Mouse (Mus musculus): ENCODE data around the gene Zscan10.
"Not testable (repeated sequence)": the region's sequence is repeated elsewhere in the genome, so short reads cannot be mapped to it uniquely, and the experiment has no call there.

Zscan10 gene

GRCm38 (mm10) chr17:23592208-23592925 is 8.3 kb upstream of the Zscan10 start:
- DNase-seq: peak; percentile 97

- DNase-seq: no peak
These were observed 7.7 kb upstream of the Zscan10 start for GRCm38 (mm10) chr17:23592926-23593300.

GRCm38 (mm10) chr17:23595139-23595538 is 5.5 kb upstream of the Zscan10 start:
- DNase-seq: not testable (repeated sequence)

- peak; percentile 93 for DNase-seq
These were observed 1.8 kb upstream of the Zscan10 start, which contains the start of gene Zfp13 for GRCm38 (mm10) chr17:23598582-23599552. Gene Zfp13, minus strand, starts transcription at chr17:23599487.

GRCm38 (mm10) chr17:23599605-23600063 is 1.0 kb upstream of the Zscan10 start:
- DNase-seq: no peak

GRCm38 (mm10) chr17:23601836-23602585 is 1.4 kb downstream of the Zscan10 start:
- no peak for DNase-seq

- DNase-seq: no peak
These were observed 2.4 kb downstream of the Zscan10 start for GRCm38 (mm10) chr17:23603077-23603476.

GRCm38 (mm10) chr17:23603542-23603941 is 2.9 kb downstream of the Zscan10 start:
- DNase-seq: no peak

GRCm38 (mm10) chr17:23604394-23604793 is 3.7 kb downstream of the Zscan10 start:
- no peak for DNase-seq

- no peak for DNase-seq
These were observed 4.6 kb downstream of the Zscan10 start for GRCm38 (mm10) chr17:23605220-23605619.

- no peak for DNase-seq
These were observed 9.0 kb downstream of the Zscan10 start for GRCm38 (mm10) chr17:23609612-23610011.

- DNase-seq: peak; percentile 32
These were observed 9.7 kb downstream of the Zscan10 start for GRCm38 (mm10) chr17:23610361-23610800.

- DNase-seq: no peak
These were observed 16.4 kb downstream of the Zscan10 start for GRCm38 (mm10) chr17:23617087-23617486.

GRCm38 (mm10) chr17:23620351-23620750 is 19.7 kb downstream of the Zscan10 start:
- DNase-seq: no peak

GRCm38 (mm10) chr17:23627813-23628212 is 27.2 kb downstream of the Zscan10 start:
- DNase-seq: no peak

- peak; percentile 45 for DNase-seq
These were observed 29.8 kb downstream of the Zscan10 start for GRCm38 (mm10) chr17:23630195-23631020.

- no peak for DNase-seq
These were observed 30.6 kb downstream of the Zscan10 start for GRCm38 (mm10) chr17:23631241-23631640.

GRCm38 (mm10) chr17:23644613-23645495 is 44.2 kb downstream of the Zscan10 start, which contains the start of gene Mmp25:
Gene Mmp25, minus strand, starts transcription at chr17:23645277.
- no peak for DNase-seq

- DNase-seq: no peak
These were observed 45.2 kb downstream of the Zscan10 start for GRCm38 (mm10) chr17:23645894-23646293.

GRCm38 (mm10) chr17:23651363-23651762 is 50.7 kb downstream of the Zscan10 start:
- no peak for DNase-seq

GRCm38 (mm10) chr17:23653324-23653723 is 52.7 kb downstream of the Zscan10 start:
- no peak for DNase-seq

All from kidney, adult 11 months (tissue).